Mouse (Mus musculus) ovary, adult 18-20 months (tissue): ENCODE results near the gene Ggnbp2.

ENCODE experiments used
- DNase-seq: peaks from one replicate; pipeline ENCODE4 v3.0.0; 2022; ENCODE audit warnings: low spot score, mixed read lengths

The Ggnbp2 gene

DNA sequence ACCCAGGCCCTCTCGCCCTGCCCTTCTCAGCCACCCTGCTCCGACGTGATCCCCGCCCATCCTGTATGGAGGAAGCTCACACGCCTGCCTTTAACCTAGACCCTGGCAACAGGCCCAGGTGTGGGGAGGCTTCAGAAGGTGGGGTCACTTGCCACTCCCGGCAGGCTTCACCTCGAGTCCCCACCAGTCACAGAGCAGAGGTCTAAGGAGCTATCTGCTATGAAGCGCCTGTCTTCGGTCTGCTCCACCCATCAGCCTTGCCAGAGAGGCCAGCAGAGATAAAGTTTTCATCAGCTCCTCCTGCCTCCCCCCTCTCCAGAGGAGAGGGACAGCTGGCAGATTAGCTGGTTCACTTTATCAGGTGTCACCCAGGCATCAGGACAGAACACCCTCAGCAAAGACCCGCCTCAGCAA lies 47.1 kb downstream of the Ggnbp2 start:
- DNase-seq = peak; percentile 49

DNA sequence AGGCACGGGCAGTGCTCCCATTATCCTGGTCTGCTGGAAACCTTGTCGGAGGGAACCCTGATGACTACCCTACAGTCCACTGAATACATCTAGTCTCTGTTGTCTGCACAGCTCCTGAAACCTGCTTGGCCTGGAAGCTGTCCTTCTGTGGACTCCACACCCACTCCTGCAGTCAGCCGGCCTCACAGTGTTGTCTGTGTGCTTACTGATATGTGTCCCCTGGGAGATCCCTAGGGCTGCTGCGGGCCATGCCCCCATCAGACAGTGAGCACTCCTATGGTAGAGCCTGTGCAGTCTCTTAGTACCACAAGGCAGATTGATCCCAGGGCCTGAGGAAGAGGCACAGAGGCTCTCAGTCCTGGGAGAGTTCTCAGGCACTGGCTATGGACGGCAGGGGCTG lies 48.1 kb downstream of the Ggnbp2 start:
- no peak for DNase-seq

DNA sequence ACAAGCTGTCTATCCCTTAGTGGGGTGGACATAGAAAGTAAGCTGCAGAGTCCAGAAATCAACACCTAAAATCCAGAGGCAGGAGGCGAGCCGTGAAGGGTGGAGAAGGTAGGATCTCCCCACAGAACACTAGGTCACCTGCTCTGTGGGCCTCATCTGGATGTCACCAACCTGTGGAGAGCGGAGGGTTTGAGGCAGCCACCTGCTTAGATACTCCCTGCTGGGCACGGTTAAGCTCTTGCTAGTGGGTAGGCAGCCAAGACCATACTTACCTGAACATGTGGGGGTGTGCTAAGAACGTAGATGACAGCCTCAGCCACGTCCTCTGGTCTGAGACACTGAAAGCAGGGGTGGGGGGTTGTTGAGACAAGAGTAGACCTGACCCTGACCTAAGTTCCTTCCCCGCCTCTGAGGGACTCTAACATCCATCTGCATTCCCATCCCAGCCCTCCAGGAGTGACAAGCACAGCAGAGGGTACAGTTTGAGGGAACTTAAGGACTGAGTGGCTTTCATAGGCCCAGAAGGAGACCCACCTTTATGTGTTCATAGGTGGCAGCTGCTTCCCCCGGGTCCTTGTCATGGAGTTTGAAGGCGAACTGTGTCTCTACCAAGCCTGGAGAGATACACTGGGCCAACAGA lies 49.4 kb downstream of the Ggnbp2 start:
- no peak for DNase-seq

DNA sequence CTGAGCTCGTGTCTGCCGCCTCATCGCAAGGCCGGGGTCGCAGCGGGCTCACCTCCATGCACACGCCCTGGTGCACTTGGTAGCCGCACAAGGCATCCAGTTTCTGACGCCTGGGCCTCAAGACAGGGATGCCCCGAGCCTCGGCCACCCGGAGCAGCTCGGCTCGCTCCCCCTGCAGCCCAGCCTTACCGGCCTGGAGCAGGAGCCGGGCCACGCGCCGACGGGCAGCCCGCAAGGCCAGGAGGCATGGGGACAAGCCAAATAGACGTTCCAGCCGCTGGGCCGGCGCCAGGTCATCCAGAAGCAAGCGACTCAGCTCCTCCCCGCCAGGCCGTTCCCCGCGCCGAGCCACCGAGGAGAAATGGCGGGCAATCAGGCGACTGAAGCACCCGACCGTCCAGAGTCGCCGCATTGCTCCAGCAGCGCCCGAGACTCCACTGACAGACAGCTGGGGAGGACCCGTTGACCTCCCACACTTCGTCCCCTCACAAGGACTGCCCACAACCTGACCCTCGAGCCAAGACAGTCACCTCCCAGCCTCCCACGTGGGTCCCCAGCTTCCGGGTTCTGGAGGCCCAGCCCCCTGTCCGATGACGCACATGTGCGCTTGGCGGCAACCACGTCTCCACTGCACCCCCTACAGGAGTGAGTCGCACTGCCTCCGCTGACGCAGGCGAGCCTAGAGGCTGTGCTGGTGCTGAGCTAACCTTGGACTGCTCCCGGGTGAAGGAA lies 51.5 kb downstream of the Ggnbp2 start, which contains the start of gene Mrm1:
Gene Mrm1, minus strand, starts transcription at position 555 of the 732 bp plus-strand sequence.
- peak; percentile 92 for DNase-seq

DNA sequence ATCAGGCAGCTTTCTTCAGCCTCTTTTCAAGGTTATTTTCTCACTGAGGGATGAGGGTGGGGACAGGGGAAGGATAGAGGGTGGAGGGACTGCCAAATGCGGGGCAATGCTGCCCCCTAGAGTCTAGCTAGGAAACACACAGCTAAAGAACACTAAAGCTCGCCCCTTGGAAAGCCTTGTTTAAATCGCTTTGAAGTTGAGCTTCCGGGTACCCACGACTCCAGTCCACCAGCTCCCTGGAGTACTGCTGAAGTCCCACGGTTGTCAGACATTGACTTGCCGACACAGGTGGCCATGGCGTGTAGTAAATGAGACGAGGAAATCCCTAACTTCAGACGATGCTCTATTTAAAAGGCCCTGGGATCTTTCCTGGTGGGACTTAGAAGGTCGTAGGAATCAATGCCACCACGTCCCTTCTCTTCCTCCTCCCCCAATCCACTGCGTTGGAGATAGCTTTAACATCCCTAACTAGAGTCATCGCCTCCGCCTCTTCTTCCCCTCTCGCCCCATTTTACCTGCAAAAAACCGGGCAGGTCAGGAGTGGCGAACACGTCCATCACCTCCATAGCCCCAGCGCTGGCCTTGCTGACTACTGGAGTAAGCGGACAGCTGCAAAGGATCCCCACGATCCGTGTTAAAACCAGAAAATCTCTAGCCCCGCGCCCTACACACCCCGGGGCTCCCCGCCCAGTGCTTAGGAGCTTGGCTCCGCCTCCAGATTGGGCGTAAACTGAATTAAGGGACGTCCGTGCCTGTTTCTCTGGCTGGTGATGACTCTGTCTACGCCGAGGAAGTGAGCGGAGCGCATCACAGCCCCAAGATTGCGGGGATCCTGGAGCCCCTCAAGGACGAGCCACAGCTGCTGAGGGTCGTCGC lies 52.3 kb downstream of the Ggnbp2 start:
- DNase-seq = peak; percentile 69

DNA sequence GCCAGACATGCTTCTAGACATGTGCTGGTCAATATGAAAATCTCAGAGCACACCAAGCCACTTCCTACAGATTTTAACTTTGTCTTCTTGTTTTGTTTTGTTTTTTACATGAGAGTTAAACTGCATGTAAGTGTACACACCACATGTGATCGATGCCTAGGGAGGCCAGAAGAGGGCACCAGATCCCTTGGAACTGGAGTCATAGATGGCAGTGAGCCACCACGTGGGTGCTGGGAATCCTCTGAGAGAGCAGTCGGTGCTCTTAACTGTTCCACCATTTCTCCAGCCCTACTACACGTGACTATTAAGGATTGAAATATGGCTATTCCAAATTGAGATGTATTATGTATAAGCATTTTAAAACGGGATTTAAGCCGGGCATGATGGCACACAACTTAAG lies 53.3 kb downstream of the Ggnbp2 start:
- no peak for DNase-seq

DNA sequence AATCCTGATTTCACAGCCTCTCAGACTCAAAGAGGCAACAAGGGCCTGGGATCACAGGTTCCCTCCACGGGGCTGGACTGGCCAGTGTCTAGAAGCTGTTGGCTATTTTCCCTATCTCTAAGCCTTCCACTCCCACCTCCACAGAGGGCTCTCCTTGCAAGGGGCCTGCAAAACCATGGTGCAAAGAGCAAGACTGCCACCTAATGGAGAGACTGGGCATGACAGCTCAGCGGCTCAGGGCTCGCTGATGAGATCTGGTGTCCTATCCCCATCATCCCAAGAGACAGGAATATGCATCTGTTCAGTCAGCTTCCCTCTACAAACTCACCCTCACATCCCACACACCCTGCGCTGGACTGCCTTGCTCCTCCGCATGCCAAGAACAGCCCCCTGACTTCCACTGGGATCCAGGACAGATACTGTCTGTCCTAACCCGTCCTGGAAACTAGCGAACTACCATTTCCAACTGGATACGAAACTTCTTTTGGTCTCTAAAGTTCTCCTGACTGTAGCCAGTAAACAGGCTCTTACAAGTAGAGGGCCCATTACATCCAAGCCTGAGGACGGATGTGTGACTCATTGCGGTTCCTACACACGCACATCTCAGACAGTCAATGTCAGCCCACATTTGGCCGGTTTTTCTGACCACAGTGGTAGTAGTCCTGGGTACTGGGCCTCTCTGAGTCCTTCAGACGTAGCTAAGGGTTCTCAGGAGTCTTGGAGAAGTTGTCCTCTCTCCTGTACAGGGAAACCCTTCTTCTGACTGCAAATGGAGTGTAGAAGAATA lies 56.7 kb downstream of the Ggnbp2 start:
- no peak for DNase-seq

- no peak for DNase-seq
Measured at GRCm38 (mm10) chr11:84804373-84804772, 66.2 kb downstream of the Ggnbp2 start.

DNA sequence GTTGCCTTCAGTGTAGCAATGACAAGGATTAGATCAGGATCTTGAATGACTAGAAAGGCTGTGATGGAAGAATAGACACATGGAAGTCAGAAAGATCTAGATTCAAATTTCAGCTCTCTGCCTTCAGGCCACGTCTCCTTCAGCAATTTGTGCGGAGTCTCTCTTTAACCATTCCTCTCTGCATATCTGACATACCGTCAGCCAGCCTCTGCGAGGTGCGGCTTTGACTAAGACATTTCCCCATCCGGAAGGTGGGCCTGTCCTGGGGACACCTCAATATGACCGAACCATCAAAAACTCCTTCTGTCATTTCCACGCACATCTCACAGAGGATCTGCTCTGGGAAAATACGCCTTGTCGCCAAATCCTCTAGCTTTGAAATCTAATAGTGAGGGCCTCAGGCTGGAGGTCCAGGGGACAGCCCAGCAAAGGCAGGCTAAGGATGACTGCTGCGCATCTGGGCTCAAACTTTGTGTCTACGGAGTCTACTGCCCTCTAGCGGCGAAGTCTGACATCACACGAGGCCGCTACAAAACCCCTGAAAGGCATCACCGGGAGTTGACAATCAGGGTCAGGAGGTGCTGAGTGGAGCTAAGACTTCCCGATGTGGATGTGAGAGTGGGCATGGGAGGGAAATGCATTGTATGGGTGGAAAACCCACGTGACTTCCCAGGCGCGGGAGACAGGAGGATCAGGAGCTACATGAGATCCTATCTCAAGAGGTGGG lies 72.8 kb downstream of the Ggnbp2 start:
- no peak for DNase-seq

GRCm38 (mm10) chr11:84797026-84797425 lies 73.6 kb downstream of the Ggnbp2 start:
- no peak for DNase-seq

DNA sequence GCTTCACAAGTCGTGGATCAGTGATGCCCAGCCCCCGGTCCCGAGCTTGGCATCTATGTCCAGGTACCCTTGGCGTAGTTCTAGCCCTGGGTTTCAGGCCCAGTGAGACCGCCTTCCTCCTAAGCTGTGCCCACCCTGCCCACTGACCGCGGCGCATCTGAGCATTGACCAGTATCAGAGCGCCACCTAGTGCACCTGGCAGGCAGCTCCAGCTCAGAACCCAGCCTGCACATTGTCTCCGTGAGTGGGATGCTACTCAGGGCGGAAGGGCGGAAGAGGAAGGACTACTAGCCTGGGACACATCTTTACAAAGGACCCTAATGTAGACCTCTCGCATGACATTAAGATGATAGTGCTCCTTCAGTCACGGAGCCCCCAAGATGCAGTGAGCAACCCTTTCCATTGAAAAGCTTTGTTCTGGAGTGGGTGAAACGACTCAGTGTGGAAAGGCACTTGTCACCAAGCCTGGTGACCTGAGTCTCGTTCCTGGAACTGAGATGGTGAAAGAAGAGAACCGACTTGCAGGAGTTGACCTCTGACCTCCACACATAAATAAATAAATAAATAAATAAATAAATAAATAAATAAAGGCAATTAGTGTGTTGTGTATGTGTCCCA lies 76.0 kb downstream of the Ggnbp2 start:
- no peak for DNase-seq

GRCm38 (mm10) chr11:84793545-84793944 lies 77.1 kb downstream of the Ggnbp2 start:
- DNase-seq = no peak

GRCm38 (mm10) chr11:84790383-84790782 lies 80.2 kb downstream of the Ggnbp2 start:
- no peak for DNase-seq
